Mouse (Mus musculus) CD4-positive, CD25-positive, alpha-beta regulatory T cell, adult 9 weeks (primary cell): ENCODE results near the gene Zfp418. TPM values are rescaled to one million over a fixed set of nuclear protein-coding genes. Genes with fewer than 3 reads are reported as not detected.

Experiments
- polyA plus RNA-seq: library from polyadenylated mRNA; unstranded; fragments of 100-300 nt; shearing (Covaris generic); gene quantifications from one replicate; pipeline ENCODE4 v1.2.1, GENCODE M21; 2017

Gene Zfp418
- 5.6 TPM for polyA plus RNA-seq

DNA sequence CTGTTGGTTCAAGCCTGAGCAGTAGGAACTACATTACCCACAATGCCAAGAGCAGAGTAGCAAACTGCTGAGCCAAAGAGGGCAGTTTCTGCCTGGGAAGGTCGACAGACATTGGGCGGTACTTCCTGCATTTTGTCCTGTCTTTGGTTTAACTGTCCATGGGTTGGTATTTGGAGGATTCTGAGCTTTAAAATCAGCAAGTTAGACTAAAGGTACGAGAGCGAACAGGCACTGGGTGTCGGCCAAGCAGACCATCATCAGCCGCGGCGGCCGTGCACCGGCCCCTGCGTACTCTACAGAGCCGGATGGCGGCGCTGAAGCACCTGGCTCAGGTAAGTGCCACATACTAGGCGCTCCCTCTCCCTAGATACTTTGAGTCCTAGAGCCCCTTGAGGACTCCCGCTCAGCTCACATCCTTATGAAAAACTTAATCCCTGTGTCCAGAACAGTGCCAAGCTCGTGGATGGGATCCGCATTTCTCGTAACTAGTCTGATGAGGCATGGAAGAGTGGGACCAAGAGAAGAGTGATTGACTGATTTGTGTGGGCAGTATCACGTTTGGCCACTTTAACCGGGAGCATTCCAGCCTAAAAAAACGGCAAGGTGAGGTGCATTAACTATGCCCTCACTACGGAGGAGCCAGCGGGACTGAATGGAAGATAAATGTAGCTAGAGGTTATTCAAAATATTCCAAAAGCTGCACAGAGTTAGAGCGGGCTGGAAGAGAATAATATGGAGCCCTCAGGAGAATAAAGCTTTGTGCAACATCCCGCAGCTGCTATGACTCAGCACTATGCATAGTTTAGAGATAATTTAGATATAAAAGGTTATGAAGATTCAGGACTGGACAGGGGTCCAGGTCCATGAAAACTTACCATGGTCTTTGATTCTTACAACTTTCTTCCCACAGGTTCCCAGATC lies at the start of gene Zfp418:
Gene Zfp418 (plus strand): TSS at position 104 of the 921 bp plus-strand sequence.

DNA sequence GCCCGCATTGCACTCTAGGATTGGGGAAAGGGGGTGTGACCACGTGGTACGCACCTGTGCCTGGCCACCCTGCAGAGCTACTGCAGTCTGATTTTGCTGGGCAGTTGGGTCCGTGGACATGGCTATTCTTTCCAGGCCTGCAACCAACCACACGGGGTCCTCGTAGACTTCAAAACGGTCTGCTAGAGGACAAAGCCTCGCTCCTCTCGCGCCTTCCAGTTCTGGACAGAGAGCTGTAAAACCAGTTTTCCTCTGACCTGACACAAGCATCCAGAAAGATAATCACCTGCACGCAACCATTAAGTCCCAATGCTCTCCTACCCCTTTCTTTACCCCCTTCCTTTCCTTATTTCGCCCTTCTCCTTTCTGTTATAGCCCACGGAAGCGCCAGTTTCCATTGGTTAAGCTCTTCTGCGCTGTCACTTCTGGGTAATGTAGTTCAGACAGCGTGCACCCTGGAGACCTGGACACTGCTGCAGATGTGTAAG lies 34.7 kb upstream of the Zfp418 start, which contains the start of gene Zfp773:
Gene Zfp773 (minus strand): TSS at position 377 of the 488 bp plus-strand sequence.

DNA sequence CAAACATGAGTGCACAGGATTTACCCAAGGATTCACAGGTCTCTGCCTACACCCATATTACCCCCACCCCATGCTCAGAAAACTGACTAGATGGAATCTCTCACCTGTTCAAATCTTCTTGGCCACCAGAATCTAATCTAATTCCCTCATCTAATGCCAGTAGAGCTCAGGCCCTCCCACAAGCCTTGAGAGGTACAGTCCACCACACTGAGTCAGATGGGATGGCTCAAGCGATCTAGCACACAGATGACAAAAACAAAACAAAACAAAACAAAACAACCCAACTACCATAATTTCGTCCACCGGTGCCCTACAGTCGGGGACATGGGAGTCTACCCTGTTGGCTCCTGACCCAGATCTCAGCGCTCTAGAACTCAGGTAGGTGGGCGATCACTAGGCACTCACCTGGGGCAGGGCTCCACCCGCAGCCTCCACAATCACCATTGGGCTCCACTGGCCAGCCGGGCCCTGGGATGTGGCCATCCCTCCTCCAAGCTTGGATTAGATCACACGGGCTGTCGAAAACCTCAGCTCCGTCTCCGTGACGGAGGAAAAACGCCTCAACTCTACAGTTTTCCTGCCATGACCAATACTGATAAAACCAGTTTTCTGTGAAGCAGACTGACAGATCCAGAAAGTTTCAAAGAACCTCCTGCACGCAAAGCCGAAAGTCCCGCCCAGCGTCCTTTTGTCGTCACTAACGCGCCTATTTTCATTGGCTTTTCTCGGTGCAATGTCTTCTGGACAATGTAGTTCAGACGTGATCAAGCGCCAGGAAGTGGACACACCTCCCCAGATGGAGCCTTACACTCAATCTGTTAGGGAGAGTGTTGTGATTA lies 38.4 kb downstream of the Zfp418 start, which contains the start of gene Zfp772:
Gene Zfp772 (minus strand): TSS at position 686 of the 839 bp plus-strand sequence.

Other genes starting within 250 kb of the Zfp418 start
- gene Aurkc, start 176.0 kb upstream of the Zfp418 start, polyA plus RNA-seq, result not detected
- 45.0 TPM for gene Zfp954, start 49.8 kb upstream of the Zfp418 start, polyA plus RNA-seq
- 15.4 TPM for gene Zfp773, start 34.6 kb upstream of the Zfp418 start, polyA plus RNA-seq
- 5.2 TPM for gene Zfp772, start 38.7 kb downstream of the Zfp418 start, polyA plus RNA-seq
- gene Vmn2r29, start 76.0 kb downstream of the Zfp418 start, polyA plus RNA-seq, result 1.1 TPM
- gene Gm45844, start 107.0 kb downstream of the Zfp418 start, polyA plus RNA-seq, result 1.8 TPM
- gene Clcn4, start 129.5 kb downstream of the Zfp418 start, polyA plus RNA-seq, result 89.9 TPM
- gene Vmn2r30, start 166.3 kb downstream of the Zfp418 start, polyA plus RNA-seq, result not detected
- gene Gm45783, start 203.2 kb downstream of the Zfp418 start, polyA plus RNA-seq, result not detected
- gene Vmn2r31, start 228.4 kb downstream of the Zfp418 start, polyA plus RNA-seq, result 0.06 TPM